Mouse (Mus musculus): ENCODE data around the gene Rab11fip4. TPM values are rescaled to one million over a fixed set of nuclear protein-coding genes. Genes with fewer than 3 reads are reported as not detected.

The Rab11fip4 gene
- 2.3 and 4.6 TPM in 2 replicates for polyA plus RNA-seq (2012)

GRCm38 (mm10) chr11:79590664-79591590, at the start of gene Rab11fip4:
Gene Rab11fip4 (plus strand): TSS chr11:79591212.

Other genes with a start within 250 kb of the Rab11fip4 start
- 0.05 TPM in 2 replicates for gene Omg, start 87.1 kb upstream of the Rab11fip4 start, polyA plus RNA-seq (2012)
- 22.3 and 23.3 TPM in 2 replicates for gene Evi2b, start 67.5 kb upstream of the Rab11fip4 start, polyA plus RNA-seq (2012)
- gene Evi2, start 60.6 kb upstream of the Rab11fip4 start, polyA plus RNA-seq (2012) = 0.28 and 0.42 TPM in 2 replicates
- gene Evi2a, start 60.6 kb upstream of the Rab11fip4 start, polyA plus RNA-seq (2012) = 1.6 and 2.2 TPM in 2 replicates